Mouse (Mus musculus) adrenal gland, adult 2 months (tissue): Measurements from ENCODE around the gene Nkd1. TPM values are rescaled to one million over a fixed set of nuclear protein-coding genes. Genes with fewer than 3 reads are reported as not detected.

Source experiments
- DNase-seq: peaks from one replicate; pipeline ENCODE4 v3.0.0; 2021
- long read RNA-seq: library from polyadenylated mRNA; stranded (forward); transcript quantifications from one replicate; pipeline ENCODE4 v2.0.0, GENCODE M21; 2021
- polyA plus RNA-seq: library from polyadenylated mRNA; depleted of rRNA; stranded (reverse); fragments of >200 nt; gene quantifications from 2 replicates; pipeline ENCODE4 v1.2.3, GENCODE M21; 2012; rRNA removed
- total RNA-seq, 2 experiments: library from RNA; stranded (reverse); gene quantifications; 2 replicates each; pipeline ENCODE4 v1.2.3; 2021

The Nkd1 gene
- total RNA-seq, result 10 to 100 TPM; 43.5 to 53.9 TPM
- 56.8 and 62.0 TPM in 2 replicates for polyA plus RNA-seq
- long read RNA-seq, transcript Nkd1-201 (10 exons, 3,035 nt), result major isoform, 59 of 80 reads
- long read RNA-seq, partial matches to known transcripts, result 7 of 80 reads
- long read RNA-seq, other reads (novel, unspliced or antisense), result 14 of 80 reads

DNA sequence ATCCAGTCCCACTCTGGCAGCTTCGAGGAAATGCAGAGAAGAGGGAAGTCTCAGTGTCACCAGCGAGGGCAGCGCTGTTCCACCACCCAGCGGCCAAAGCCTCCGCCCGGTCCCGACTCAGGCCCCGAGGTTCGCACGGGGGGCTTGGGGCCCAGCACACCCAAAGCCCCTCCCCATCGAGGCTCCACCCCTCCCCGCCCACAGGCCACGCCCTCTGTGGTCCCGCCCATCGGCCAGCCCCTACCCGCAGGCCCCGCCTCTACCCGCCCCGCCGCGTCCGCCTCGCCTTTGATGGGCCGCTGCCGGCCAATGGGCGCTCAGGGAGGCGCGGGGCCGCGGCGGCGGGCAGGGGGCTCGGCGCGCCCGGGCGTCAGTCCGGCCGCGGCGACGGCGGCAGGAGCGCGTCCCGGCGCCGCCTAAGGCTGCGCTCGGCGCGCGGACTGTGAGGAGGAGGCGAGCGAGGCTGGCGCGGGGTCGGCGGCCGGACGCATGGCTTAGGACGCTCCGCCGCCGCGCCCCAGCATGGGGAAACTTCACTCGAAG, at the start of gene Nkd1:
Gene Nkd1, plus strand, starts transcription at position 370 of the 543 bp plus-strand sequence.
- DNase-seq, result peak; percentile 94

GRCm38 (mm10) chr8:88481290-88481689, 39.9 kb upstream of the Nkd1 start:
- no peak for DNase-seq

GRCm38 (mm10) chr8:88488391-88488829, 32.7 kb upstream of the Nkd1 start:
- no peak for DNase-seq

DNA sequence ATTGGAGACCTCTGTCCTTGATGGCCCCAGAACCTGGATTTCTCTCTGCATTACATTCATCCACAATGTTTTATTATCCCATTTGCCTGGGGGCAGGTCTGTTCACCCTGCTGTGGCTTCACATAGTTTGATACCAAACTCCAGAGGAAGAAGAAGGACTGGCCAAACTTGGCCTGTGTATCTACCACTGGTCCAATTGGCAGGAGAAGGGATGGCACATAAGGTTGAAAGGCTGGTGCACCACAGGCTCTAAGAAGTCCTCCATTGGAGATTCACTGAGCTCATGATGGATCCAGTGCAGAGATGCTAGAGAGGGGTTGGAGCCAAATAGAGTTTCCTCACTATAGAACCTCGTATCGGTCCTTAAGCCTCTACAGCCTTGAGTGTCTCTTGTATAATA, 27.1 kb upstream of the Nkd1 start:
- DNase-seq, result no peak

- DNase-seq, result peak; percentile 15
These were observed 25.9 kb upstream of the Nkd1 start for GRCm38 (mm10) chr8:88495071-88495805.

DNA sequence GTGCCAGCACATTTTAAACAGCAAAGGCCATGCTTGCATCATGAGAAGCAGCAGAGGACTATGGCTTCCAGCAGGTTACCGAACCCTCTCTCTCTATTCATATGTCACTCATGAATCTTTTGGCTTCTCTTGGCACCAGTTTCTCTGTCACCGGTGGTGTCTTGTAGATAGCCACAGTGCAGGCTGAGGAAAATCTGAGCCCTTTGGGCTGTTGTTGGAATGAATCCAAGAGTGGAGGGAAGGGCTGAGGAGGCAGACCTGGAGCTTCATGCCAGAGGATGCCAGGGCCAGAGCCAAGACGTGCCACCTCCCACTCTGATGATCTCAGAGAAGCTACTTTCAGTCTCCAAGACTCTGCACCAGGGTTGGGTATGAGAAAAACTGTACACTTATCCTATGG, 19.0 kb upstream of the Nkd1 start:
- DNase-seq, result no peak

DNA sequence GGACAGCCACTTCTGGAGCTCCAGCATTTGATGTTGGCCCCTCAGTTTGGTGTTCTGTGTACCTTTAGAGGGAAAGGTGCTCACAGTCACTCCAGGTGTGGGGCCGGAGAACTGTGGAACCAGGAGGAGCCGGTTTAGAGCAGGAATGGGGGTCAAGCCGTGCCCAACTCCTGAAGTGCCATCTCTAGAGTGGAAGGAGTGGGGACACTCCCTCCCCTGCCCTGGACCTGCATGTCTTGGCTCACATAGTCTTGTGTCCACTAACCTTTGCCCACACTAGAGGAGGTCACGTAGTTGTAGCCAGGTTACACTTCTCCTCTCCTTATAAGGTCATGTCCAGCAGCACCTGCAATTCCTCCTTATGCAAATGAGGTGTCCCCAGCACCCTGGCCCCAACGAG, 14.2 kb upstream of the Nkd1 start:
- DNase-seq, result no peak

GRCm38 (mm10) chr8:88511061-88511460, 10.1 kb upstream of the Nkd1 start:
- no peak for DNase-seq

DNA sequence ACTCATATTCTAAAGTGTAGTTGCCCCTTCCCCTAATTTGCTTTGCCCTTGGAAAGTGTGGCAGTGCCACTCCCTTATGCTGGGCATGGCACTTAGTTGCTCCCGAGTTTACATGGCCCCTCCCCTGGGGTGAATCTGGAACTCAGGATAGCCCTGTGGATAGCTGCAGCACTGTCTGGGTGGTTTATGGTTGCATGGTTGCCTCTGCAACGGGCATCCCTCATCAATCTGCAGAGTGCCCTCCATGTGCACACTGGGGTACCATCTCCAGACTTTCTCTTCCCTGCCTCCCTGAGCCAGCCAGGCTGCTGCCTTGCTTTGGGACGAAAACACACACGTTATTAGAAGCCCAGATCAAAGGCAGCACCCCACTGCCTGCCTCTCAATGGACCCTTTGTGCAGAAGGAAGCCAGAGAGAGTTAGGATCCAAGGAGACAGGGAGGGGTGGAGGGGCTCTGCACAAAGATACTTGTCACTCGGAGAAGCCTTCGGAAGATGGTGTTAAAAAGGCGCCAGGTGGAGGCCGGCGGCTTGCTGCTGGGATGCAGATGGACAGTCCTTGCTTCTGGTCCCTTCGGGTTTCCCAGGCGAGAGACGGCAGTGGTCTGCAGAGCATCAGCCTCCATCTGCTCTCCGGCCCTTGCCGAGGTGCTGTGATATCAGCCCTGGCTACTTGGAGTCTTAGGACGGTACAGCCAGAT, 8.9 kb upstream of the Nkd1 start:
- DNase-seq, result no peak

- DNase-seq, result no peak
These were observed 3.1 kb upstream of the Nkd1 start for GRCm38 (mm10) chr8:88518047-88518446.

DNA sequence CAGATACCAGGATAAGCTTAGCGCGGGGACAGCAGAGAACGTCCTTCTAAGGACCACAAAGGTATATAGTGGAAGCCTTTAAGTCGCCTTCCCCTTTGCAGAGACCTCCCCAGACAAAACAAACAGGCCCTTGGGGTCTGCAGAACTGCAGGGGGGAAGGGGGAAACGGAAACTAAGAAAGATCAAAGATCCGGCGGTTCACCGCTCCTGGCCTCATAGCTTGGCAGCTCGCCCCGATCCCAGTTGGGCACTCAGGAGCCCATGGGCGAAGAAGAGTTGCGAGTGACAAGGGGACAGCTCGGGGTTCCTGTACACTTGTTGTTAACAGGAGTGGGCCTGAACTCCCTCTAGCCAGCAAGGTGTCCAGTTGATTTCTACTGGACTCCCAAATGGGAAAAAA, 773 bp upstream of the Nkd1 start:
- DNase-seq, result peak; percentile 49

- DNase-seq, result no peak
These were observed 624 bp downstream of the Nkd1 start for GRCm38 (mm10) chr8:88521541-88522414.

DNA sequence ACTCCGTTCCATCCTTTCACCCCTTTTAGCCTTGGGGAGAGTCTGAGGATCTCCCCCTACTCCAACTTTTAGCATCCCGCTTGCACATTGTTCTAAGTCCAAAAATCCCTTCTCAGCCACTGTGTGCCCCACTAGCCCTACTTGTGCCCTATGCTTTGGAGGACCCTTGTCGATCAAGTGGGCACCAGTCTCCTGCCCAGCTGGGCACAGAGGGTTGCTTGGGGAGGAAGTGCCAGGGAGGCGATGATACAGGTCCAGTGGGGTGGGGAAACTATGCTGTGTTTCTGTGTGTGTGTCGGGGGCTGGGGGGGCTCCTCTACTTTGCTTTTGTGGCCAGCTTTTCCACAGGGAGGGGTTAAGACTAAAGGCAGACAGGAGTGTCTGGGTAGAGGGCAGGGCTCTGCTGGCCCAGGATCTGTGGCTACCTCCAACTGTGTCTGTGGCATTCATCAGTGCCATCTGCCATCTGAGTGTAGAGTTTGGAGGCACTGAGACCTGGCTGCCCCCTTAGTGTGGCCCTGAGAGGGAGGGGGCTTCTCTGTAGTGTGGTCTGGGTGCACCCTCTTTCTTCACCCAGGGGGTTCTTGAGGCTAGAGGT, 1.4 kb downstream of the Nkd1 start:
- no peak for DNase-seq

DNA sequence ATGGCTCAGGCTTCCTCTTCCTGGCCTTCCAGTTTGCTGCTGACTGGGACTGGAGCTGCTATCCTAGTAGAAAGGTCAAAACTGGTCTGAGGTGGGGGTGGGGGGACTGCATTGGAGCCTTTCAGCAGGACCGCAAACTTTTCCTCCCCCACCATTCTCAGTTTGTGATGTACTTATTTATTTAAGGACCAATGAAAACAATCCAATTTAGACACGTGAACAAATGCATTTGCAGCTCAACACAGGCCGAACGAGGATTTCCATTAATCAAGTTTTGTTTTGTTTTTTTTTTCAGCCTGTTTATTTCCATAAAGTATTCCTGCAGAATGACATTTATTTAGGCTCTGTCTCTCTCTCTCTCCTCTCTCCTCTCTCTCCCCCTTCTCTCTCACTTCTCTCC, 2.5 kb downstream of the Nkd1 start:
- DNase-seq, result no peak

GRCm38 (mm10) chr8:88524132-88524531, 3.0 kb downstream of the Nkd1 start:
- DNase-seq, result no peak

DNA sequence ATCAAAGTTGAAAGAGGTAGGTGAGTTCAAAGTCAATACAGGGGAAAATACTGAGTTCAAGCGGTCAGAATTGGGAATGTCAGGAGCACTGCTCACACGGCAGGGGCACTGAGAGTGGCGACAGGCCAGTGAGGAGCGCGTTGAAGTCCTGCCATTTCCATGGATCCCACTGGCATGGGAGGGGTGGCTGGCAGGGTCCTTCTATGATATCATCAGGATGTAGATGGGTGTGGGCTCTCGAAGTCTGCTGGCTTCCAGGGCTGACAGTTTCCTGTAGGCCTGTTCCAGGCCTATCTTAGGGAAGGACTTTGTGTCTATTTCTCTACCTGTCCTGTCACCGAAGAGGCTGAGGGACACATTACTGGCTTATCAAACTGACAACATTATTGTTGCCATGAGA, 3.7 kb downstream of the Nkd1 start:
- DNase-seq, result no peak

- DNase-seq, result no peak
These were observed 5.1 kb downstream of the Nkd1 start for GRCm38 (mm10) chr8:88526296-88526695.

GRCm38 (mm10) chr8:88528186-88528585, 7.0 kb downstream of the Nkd1 start:
- DNase-seq, result no peak

DNA sequence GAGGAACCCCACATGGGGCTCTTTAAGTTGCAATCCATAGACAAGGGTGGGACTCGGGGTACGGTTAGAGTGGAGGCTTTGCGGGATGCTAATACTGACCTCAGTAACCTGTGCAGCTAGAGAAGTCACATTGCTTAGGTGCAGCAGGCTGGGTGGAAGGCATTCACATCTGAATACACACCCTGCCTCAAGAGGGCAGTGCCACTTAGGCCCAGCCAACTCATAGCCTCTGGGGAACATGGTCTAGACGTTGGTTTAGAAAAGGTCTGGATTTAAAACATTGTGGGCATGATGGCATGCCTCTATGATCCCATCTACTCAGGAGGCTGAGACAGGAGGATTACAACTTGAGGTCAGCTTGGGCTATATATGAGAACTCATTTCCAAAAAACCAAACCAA, 8.6 kb downstream of the Nkd1 start:
- no peak for DNase-seq

DNA sequence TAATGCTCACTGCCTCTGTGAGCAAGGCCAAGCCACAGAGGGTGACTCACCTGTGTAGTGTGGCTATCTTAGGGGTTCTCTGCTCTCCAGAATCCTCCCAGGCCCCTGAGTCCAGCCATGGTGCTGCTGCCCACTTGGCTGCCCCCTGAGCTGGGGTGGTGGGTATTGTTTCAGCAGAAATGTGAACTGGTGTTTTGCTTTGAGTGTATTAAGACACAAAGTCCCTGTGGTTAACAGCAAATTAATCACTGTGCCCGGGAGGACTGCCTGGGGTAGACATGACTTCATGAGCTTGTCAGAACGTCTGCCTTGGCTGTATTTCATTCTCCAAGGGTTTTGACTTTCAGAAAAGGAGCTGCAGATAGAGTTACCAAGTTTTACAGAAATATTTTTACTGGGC, 15.9 kb downstream of the Nkd1 start:
- DNase-seq, result peak; percentile 61
